Mouse (Mus musculus) heart, embryonic 16.5 days (tissue): ENCODE results near the gene Spata13. TPM values are rescaled to one million over a fixed set of nuclear protein-coding genes. Genes with fewer than 3 reads are reported as not detected.

Experiments
- polyA plus RNA-seq: library from polyadenylated mRNA; unstranded; fragments of >200 nt; fragmentation: Nextera tagmentation; extraction: Ambion mirVana; gene quantifications from 2 replicates; pipeline ENCODE4 v1.2.1, GENCODE M21; 2015

Spata13 gene
- polyA plus RNA-seq, 1 experiment from 2014 or later: 21.4 TPM

Other genes with a start within 250 kb of the Spata13 start
- 3.7 and 4.0 TPM in 2 replicates for gene C1qtnf9, start 134.1 kb downstream of the Spata13 start, polyA plus RNA-seq
- 32.6 and 33.2 TPM in 2 replicates for gene Mipep, start 150.6 kb downstream of the Spata13 start, polyA plus RNA-seq